Mouse (Mus musculus) megakaryocyte, adult 5-6 weeks (primary cell): ENCODE results near the gene Plxna1. TPM values are rescaled to one million over a fixed set of nuclear protein-coding genes. Genes with fewer than 3 reads are reported as not detected.

Experiments used
- ATAC-seq: 2 replicates; pipeline ENCODE4 v1.8.0; 2016; ENCODE audit warnings: mild to moderate bottlenecking, inconsistent platforms; ENCODE audit not compliant: poor library complexity, severe bottlenecking
- total RNA-seq, 2 experiments: library from RNA; stranded (forward) in 1 of 2; stranded (reverse) in 1 of 2; fragments of 153-499, 151-499 nt in 1 of 2; fragments of 221-1000, 200-1000 nt in 1 of 2; gene quantifications; 2 replicates each; pipeline versions ENCODE4 v1.2.3 to v1.2.4; 2015 to 2017

Gene Plxna1
- total RNA-seq (2015) (0.91 and 2.7 TPM in 2 replicates), total RNA-seq (2017) (1.4 and 5.7 TPM in 2 replicates)

GRCm38 (mm10) chr6:89362281-89363106 is at the start of gene Plxna1:
TSS of gene Plxna1 (minus strand) at chr6:89362620.
- peak; percentile 36 for ATAC-seq

GRCm38 (mm10) chr6:89409041-89409440 is 46.6 kb upstream of the Plxna1 start:
- ATAC-seq = no peak

GRCm38 (mm10) chr6:89408259-89408658 is 45.8 kb upstream of the Plxna1 start:
- no peak for ATAC-seq

- no peak for ATAC-seq
Observed at GRCm38 (mm10) chr6:89407247-89407889, 44.9 kb upstream of the Plxna1 start.

GRCm38 (mm10) chr6:89404964-89405363 is 42.5 kb upstream of the Plxna1 start:
- peak; percentile 75 for ATAC-seq

GRCm38 (mm10) chr6:89403257-89404225 is 41.1 kb upstream of the Plxna1 start:
- ATAC-seq = no peak

GRCm38 (mm10) chr6:89402406-89402805 is 40.0 kb upstream of the Plxna1 start:
- no peak for ATAC-seq

GRCm38 (mm10) chr6:89399564-89399963 is 37.1 kb upstream of the Plxna1 start:
- ATAC-seq = no peak

- ATAC-seq = peak; percentile 83
Observed at GRCm38 (mm10) chr6:89397919-89398318, 35.5 kb upstream of the Plxna1 start.

- ATAC-seq = no peak
Observed at GRCm38 (mm10) chr6:89393820-89394219, 31.4 kb upstream of the Plxna1 start.

- ATAC-seq = no peak
Observed at GRCm38 (mm10) chr6:89392213-89392612, 29.8 kb upstream of the Plxna1 start.

- no peak for ATAC-seq
Observed at GRCm38 (mm10) chr6:89389771-89390170, 27.4 kb upstream of the Plxna1 start.

GRCm38 (mm10) chr6:89386956-89387355 is 24.5 kb upstream of the Plxna1 start:
- no peak for ATAC-seq

GRCm38 (mm10) chr6:89384699-89385098 is 22.3 kb upstream of the Plxna1 start:
- ATAC-seq = no peak

GRCm38 (mm10) chr6:89381851-89382250 is 19.4 kb upstream of the Plxna1 start:
- ATAC-seq = no peak

GRCm38 (mm10) chr6:89381172-89381571 is 18.8 kb upstream of the Plxna1 start:
- no peak for ATAC-seq

GRCm38 (mm10) chr6:89380751-89381150 is 18.3 kb upstream of the Plxna1 start:
- ATAC-seq = no peak

- no peak for ATAC-seq
Observed at GRCm38 (mm10) chr6:89378264-89378663, 15.8 kb upstream of the Plxna1 start.

- ATAC-seq = no peak
Observed at GRCm38 (mm10) chr6:89368812-89369211, 6.4 kb upstream of the Plxna1 start.

- ATAC-seq = peak; percentile 66
Observed at GRCm38 (mm10) chr6:89364342-89364741, 1.9 kb upstream of the Plxna1 start.

- no peak for ATAC-seq
Observed at GRCm38 (mm10) chr6:89363107-89363451, 659 bp upstream of the Plxna1 start.
